Mouse (Mus musculus): Measurements from ENCODE around the gene Tnfsf15. TPM values are rescaled to one million over a fixed set of nuclear protein-coding genes. Genes with fewer than 3 reads are reported as not detected.

Tnfsf15 gene
- 10 to 100 TPM in 11 of 26 experiments, 1 to 10 TPM in 13, under 1 TPM in 2; 0.43 to 90.1 (median 7.4) TPM for total RNA-seq (2018; cell fraction: chromatin; rRNA removed)
- total RNA-seq (2018; cell fraction: cytosol; rRNA removed): 100 to 1,000 TPM in 1 of 26 experiments, 10 to 100 TPM in 8, 1 to 10 TPM in 17; 1.1 to 124 (median 6.6) TPM
- 100 to 1,000 TPM in 4 of 26 experiments, 10 to 100 TPM in 12, 1 to 10 TPM in 10; 1.3 to 210 (median 19.0) TPM for total RNA-seq (2018; cell fraction: nucleus; rRNA removed)
- 0.41 to 2.6 TPM (median 0.95 TPM) in 3 replicates for polyA plus RNA-seq (2018)

GRCm38 (mm10) chr4:63744693-63745171 is at the start of gene Tnfsf15:
Gene Tnfsf15 (minus strand): TSS chr4:63745113.
- 0 out of 2 replicates have a peak within 1 kb of the TSS, but pooled peaks have one; percentile 3 for H3K27ac ChIP-seq

GRCm38 (mm10) chr4:63792328-63792727 is 47.4 kb upstream of the Tnfsf15 start:
- Histone ChIP-seq H3K36me3 (ENCODE audit: inconsistent target) (no peaks in the 10 kb centered on the region), H3K4me3 (ENCODE audit: inconsistent target) (no peak overlapping the region), H3K79me2 (ENCODE audit: inconsistent target) (no peaks in the 10 kb centered on the region), H3K27ac (no peak overlapping the region)
- WGBS (ENCODE audit: missing documents): 52% methylated on average over 3 of the region's 3 CpGs

More at GRCm38 (mm10) chr4:63744693-63745171, at the start of gene Tnfsf15:
- no peaks in the 10 kb centered on the region for H3K36me3 ChIP-seq (ENCODE audit: inconsistent target)
- no peak within 1 kb of the TSS for H3K4me3 ChIP-seq (ENCODE audit: inconsistent target)
- 85% methylated on average over 8 of the region's 8 CpGs for WGBS (ENCODE audit: missing documents)
- H3K79me2 ChIP-seq (ENCODE audit: inconsistent target): no peaks in the 10 kb centered on the region

- Histone ChIP-seq H3K79me2 (ENCODE audit: inconsistent target) (no peaks in the 10 kb centered on the region), H3K27ac (no peak overlapping the region), H3K4me3 (ENCODE audit: inconsistent target) (no peak overlapping the region), H3K36me3 (ENCODE audit: inconsistent target) (no peaks in the 10 kb centered on the region)
- WGBS (ENCODE audit: missing documents): 92% methylated on average over 2 of the region's 2 CpGs
Measured at GRCm38 (mm10) chr4:63785466-63785865, 40.6 kb upstream of the Tnfsf15 start.

GRCm38 (mm10) chr4:63783826-63784225 is 38.9 kb upstream of the Tnfsf15 start:
- no peak overlapping the region for H3K4me3 ChIP-seq (ENCODE audit: inconsistent target)
- no peaks in the 10 kb centered on the region for H3K36me3 ChIP-seq (ENCODE audit: inconsistent target)
- 91% methylated on average over 5 of the region's 5 CpGs for WGBS (ENCODE audit: missing documents)
- no peaks in the 10 kb centered on the region for H3K79me2 ChIP-seq (ENCODE audit: inconsistent target)
- no peak overlapping the region for H3K27ac ChIP-seq

GRCm38 (mm10) chr4:63782970-63783613 is 38.2 kb upstream of the Tnfsf15 start:
- H3K36me3 ChIP-seq (ENCODE audit: inconsistent target): no peaks in the 10 kb centered on the region
- no peak overlapping the region for H3K27ac ChIP-seq
- H3K79me2 ChIP-seq (ENCODE audit: inconsistent target): no peaks in the 10 kb centered on the region
- WGBS (ENCODE audit: missing documents): 72% methylated on average over 7 of the region's 7 CpGs
- no peak overlapping the region for H3K4me3 ChIP-seq (ENCODE audit: inconsistent target)

- Histone ChIP-seq H3K79me2 (ENCODE audit: inconsistent target) (no peaks in the 10 kb centered on the region), H3K4me3 (ENCODE audit: inconsistent target) (no peak overlapping the region)
- 82% methylated on average over 8 of the region's 8 CpGs for WGBS (ENCODE audit: missing documents)
Measured at GRCm38 (mm10) chr4:63777223-63777622, 32.3 kb upstream of the Tnfsf15 start.

GRCm38 (mm10) chr4:63773306-63774090 is 28.6 kb upstream of the Tnfsf15 start:
- H3K79me2 ChIP-seq (ENCODE audit: inconsistent target): no peaks in the 10 kb centered on the region
- 53% methylated on average over 8 of the region's 8 CpGs for WGBS (ENCODE audit: missing documents)
- H3K36me3 ChIP-seq (ENCODE audit: inconsistent target): no peaks in the 10 kb centered on the region
- H3K27ac ChIP-seq: no peak overlapping the region
- no peak overlapping the region for H3K4me3 ChIP-seq (ENCODE audit: inconsistent target)

More at GRCm38 (mm10) chr4:63777223-63777622, 32.3 kb upstream of the Tnfsf15 start:
- Histone ChIP-seq H3K27ac (no peak overlapping the region), H3K36me3 (ENCODE audit: inconsistent target) (no peaks in the 10 kb centered on the region)

- WGBS (ENCODE audit: missing documents): 70% methylated on average over 2 of the region's 2 CpGs
- Histone ChIP-seq H3K4me3 (ENCODE audit: inconsistent target) (no peak overlapping the region), H3K79me2 (ENCODE audit: inconsistent target) (no peaks in the 10 kb centered on the region), H3K27ac (no peak overlapping the region), H3K36me3 (ENCODE audit: inconsistent target) (no peaks in the 10 kb centered on the region)
Measured at GRCm38 (mm10) chr4:63772514-63772913, 27.6 kb upstream of the Tnfsf15 start.

- WGBS (ENCODE audit: missing documents): 86% methylated on average over 4 of the region's 4 CpGs
- Histone ChIP-seq H3K79me2 (ENCODE audit: inconsistent target) (no peaks in the 10 kb centered on the region), H3K27ac (no peak overlapping the region), H3K4me3 (ENCODE audit: inconsistent target) (no peak overlapping the region), H3K36me3 (ENCODE audit: inconsistent target) (no peaks in the 10 kb centered on the region)
Measured at GRCm38 (mm10) chr4:63771291-63771690, 26.4 kb upstream of the Tnfsf15 start.

GRCm38 (mm10) chr4:63769161-63769560 is 24.2 kb upstream of the Tnfsf15 start:
- Histone ChIP-seq H3K79me2 (ENCODE audit: inconsistent target) (no peaks in the 10 kb centered on the region), H3K36me3 (ENCODE audit: inconsistent target) (no peaks in the 10 kb centered on the region), H3K27ac (no peak overlapping the region), H3K4me3 (ENCODE audit: inconsistent target) (no peak overlapping the region)
- 15% methylated on average over 3 of the region's 3 CpGs for WGBS (ENCODE audit: missing documents)

- H3K27ac ChIP-seq: peak overlapping the region; percentile 10
- WGBS (ENCODE audit: missing documents): 0% methylated on average over 2 of the region's 2 CpGs
Measured at GRCm38 (mm10) chr4:63765050-63765449, 20.1 kb upstream of the Tnfsf15 start.

GRCm38 (mm10) chr4:63759931-63760330 is 15.0 kb upstream of the Tnfsf15 start:
- 93% methylated on average over 3 of the region's 3 CpGs for WGBS (ENCODE audit: missing documents)
- Histone ChIP-seq H3K36me3 (ENCODE audit: inconsistent target) (no peaks in the 10 kb centered on the region), H3K4me3 (ENCODE audit: inconsistent target) (no peak overlapping the region), H3K27ac (no peak overlapping the region), H3K79me2 (ENCODE audit: inconsistent target) (no peaks in the 10 kb centered on the region)

More at GRCm38 (mm10) chr4:63765050-63765449, 20.1 kb upstream of the Tnfsf15 start:
- no peaks in the 10 kb centered on the region for H3K36me3 ChIP-seq (ENCODE audit: inconsistent target)
- no peaks in the 10 kb centered on the region for H3K79me2 ChIP-seq (ENCODE audit: inconsistent target)
- no peak overlapping the region for H3K4me3 ChIP-seq (ENCODE audit: inconsistent target)

GRCm38 (mm10) chr4:63757527-63758154 is 12.7 kb upstream of the Tnfsf15 start:
- Histone ChIP-seq H3K79me2 (ENCODE audit: inconsistent target) (no peaks in the 10 kb centered on the region), H3K4me3 (ENCODE audit: inconsistent target) (no peak overlapping the region), H3K36me3 (ENCODE audit: inconsistent target) (no peaks in the 10 kb centered on the region), H3K27ac (no peak overlapping the region)
- WGBS (ENCODE audit: missing documents): 90% methylated on average over 6 of the region's 6 CpGs

GRCm38 (mm10) chr4:63756072-63756471 is 11.2 kb upstream of the Tnfsf15 start:
- 86% methylated on average over 2 of the region's 2 CpGs for WGBS (ENCODE audit: missing documents)
- no peaks in the 10 kb centered on the region for H3K79me2 ChIP-seq (ENCODE audit: inconsistent target)
- no peaks in the 10 kb centered on the region for H3K36me3 ChIP-seq (ENCODE audit: inconsistent target)
- no peak overlapping the region for H3K27ac ChIP-seq
- no peak overlapping the region for H3K4me3 ChIP-seq (ENCODE audit: inconsistent target)
